Mouse (Mus musculus) C2C12 (cell line): ENCODE results near the gene Gtdc1. TPM values are rescaled to one million over a fixed set of nuclear protein-coding genes. Genes with fewer than 3 reads are reported as not detected.

Experiments used
- H3K27me3 ChIP-seq: one replicate; pipeline ENCODE4 v1.6.1; 2011; ENCODE audit not compliant: control insufficient read depth, insufficient read depth, insufficient read length
- H3K36me3 ChIP-seq: one replicate; pipeline ENCODE4 v1.6.1; 2011; ENCODE audit not compliant: control insufficient read depth, insufficient read depth
- H3K4me3 ChIP-seq: one replicate; pipeline ENCODE4 v1.5.1; 2011; ENCODE audit warnings: mild to moderate bottlenecking, control low read depth; ENCODE audit not compliant: poor library complexity, insufficient read depth, severe bottlenecking
- H3K79me2 ChIP-seq: one replicate; pipeline ENCODE4 v1.6.1; 2011; ENCODE audit not compliant: control insufficient read depth, insufficient read depth
- H3K79me3 ChIP-seq: one replicate; pipeline ENCODE4 v1.6.1; 2011; ENCODE audit warnings: low read depth, control low read depth
- H3ac ChIP-seq: one replicate; pipeline ENCODE3; 2011; ENCODE audit warnings: low read depth; ENCODE audit not compliant: control insufficient read depth, insufficient read length
- CEBPB ChIP-seq: IDR thresholded peaks from one replicate; pipeline ENCODE4 v1.6.1; 2011; ENCODE audit warnings: low read depth, mild to moderate bottlenecking, control low read depth, moderate library complexity
- CTCF ChIP-seq: IDR thresholded peaks from one replicate; pipeline ENCODE4 v1.5.1; 2011; ENCODE audit not compliant: control insufficient read depth, insufficient read depth, insufficient read length
- FOSL1 ChIP-seq: IDR thresholded peaks from one replicate; pipeline ENCODE4 v1.8.0; 2011; ENCODE audit warnings: mild to moderate bottlenecking, low read length; ENCODE audit not compliant: poor library complexity, insufficient read depth, severe bottlenecking
- MAX ChIP-seq: IDR thresholded peaks from one replicate; pipeline ENCODE4 v1.6.1; 2011; ENCODE audit warnings: mild to moderate bottlenecking, control low read depth
- MYOD1 ChIP-seq: IDR thresholded peaks from one replicate; pipeline ENCODE4 v1.6.1; 2011; ENCODE audit warnings: low read depth; ENCODE audit not compliant: control insufficient read depth, insufficient read length
- MYOG ChIP-seq: IDR thresholded peaks from one replicate; pipeline ENCODE4 v1.6.1; 2011; ENCODE audit not compliant: control insufficient read depth, insufficient read length; ENCODE audit errors: extremely low read depth
- USF1 ChIP-seq: IDR thresholded peaks from one replicate; pipeline ENCODE4 v1.6.1; 2011; ENCODE audit warnings: low read depth, mild to moderate bottlenecking, control low read depth, moderate library complexity
- polyA plus RNA-seq: library from polyadenylated mRNA; unstranded; fragments of >200 nt; fragmentation: generic; extraction: Trizol; gene quantifications from one replicate; pipeline ENCODE4 v1.2.1, GENCODE M21; 2012; ENCODE audit warnings: missing spikeins

Gtdc1 gene
- polyA plus RNA-seq, 1 experiment: 3.6 TPM

- Histone ChIP-seq H3K27me3 (no peaks in the 10 kb centered on the region), H3K79me3 (no peaks in the 10 kb centered on the region), H3K79me2 (no peaks in the 10 kb centered on the region), H3ac (no peak overlapping the region), H3K36me3 (no peaks in the 10 kb centered on the region), H3K4me3 (no peak overlapping the region)
- TF ChIP-seq CEBPB: no peak
- no peak for TF ChIP-seq MYOD1
- no peak for TF ChIP-seq CTCF
- TF ChIP-seq FOSL1: no peak
- TF ChIP-seq MAX: no peak
- no peak for TF ChIP-seq MYOG
- TF ChIP-seq USF1: no peak
Observed at GRCm38 (mm10) chr2:44561789-44562188, 365.7 kb downstream of the Gtdc1 start.

- H3K4me3 ChIP-seq: no peak overlapping the region
- TF ChIP-seq FOSL1 (no peak), CTCF (no peak), CEBPB (no peak), MYOG (no peak), USF1 (no peak), MAX (no peak), MYOD1 (no peak)
- no peaks in the 10 kb centered on the region for H3K79me3 ChIP-seq
- H3ac ChIP-seq: no peak overlapping the region
- no peaks in the 10 kb centered on the region for H3K79me2 ChIP-seq
- H3K27me3 ChIP-seq: no peaks in the 10 kb centered on the region
- H3K36me3 ChIP-seq: no peaks in the 10 kb centered on the region
Observed at GRCm38 (mm10) chr2:44559242-44559944, 368.1 kb downstream of the Gtdc1 start.

- no peak overlapping the region for H3ac ChIP-seq
- no peaks in the 10 kb centered on the region for H3K79me2 ChIP-seq
- no peak overlapping the region for H3K4me3 ChIP-seq
- TF ChIP-seq MYOG: no peak
- no peak for TF ChIP-seq USF1
- no peak for TF ChIP-seq MYOD1
- TF ChIP-seq MAX: no peak
- TF ChIP-seq FOSL1: no peak
- TF ChIP-seq CEBPB: no peak
- no peak for TF ChIP-seq CTCF
- no peaks in the 10 kb centered on the region for H3K79me3 ChIP-seq
- H3K36me3 ChIP-seq: no peaks in the 10 kb centered on the region
- no peaks in the 10 kb centered on the region for H3K27me3 ChIP-seq
Observed at GRCm38 (mm10) chr2:44557669-44558281, 369.7 kb downstream of the Gtdc1 start.

- no peaks in the 10 kb centered on the region for H3K79me3 ChIP-seq
- no peaks in the 10 kb centered on the region for H3K79me2 ChIP-seq
- H3K27me3 ChIP-seq: no peaks in the 10 kb centered on the region
- no peak overlapping the region for H3K4me3 ChIP-seq
- TF ChIP-seq MYOG (no peak), CTCF (no peak), MAX (no peak), FOSL1 (no peak), CEBPB (no peak), MYOD1 (no peak), USF1 (no peak)
- no peak overlapping the region for H3ac ChIP-seq
- H3K36me3 ChIP-seq: no peaks in the 10 kb centered on the region
Observed at GRCm38 (mm10) chr2:44556861-44557592, 370.4 kb downstream of the Gtdc1 start.

DNA sequence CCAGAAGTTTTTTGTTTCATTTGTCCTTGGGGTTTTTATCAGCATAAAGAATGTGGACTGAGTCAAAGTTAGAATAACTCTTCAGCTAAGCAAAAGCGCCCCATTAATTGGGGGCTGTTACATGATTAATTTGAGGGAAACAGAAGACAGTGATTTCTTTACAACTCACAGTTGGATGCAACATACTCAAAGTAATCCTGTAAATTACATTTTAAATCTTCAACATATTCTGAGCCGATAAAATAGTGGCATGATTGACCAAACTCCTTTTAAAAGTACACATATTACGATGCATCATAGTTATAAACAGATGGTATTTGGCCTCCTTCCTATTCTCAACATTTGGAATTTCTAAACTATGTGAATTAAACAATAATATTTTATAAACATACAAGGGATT is 372.7 kb downstream of the Gtdc1 start:
- Histone ChIP-seq H3K36me3 (no peaks in the 10 kb centered on the region), H3K79me2 (no peaks in the 10 kb centered on the region), H3K4me3 (no peak overlapping the region), H3ac (no peak overlapping the region), H3K79me3 (no peaks in the 10 kb centered on the region), H3K27me3 (no peaks in the 10 kb centered on the region)
- no peak for TF ChIP-seq FOSL1
- TF ChIP-seq MYOG: no peak
- no peak for TF ChIP-seq USF1
- no peak for TF ChIP-seq CTCF
- TF ChIP-seq MYOD1: no peak
- no peak for TF ChIP-seq MAX
- TF ChIP-seq CEBPB: no peak
